Mouse (Mus musculus): ENCODE data around the gene Zfp598. TPM values are rescaled to one million over a fixed set of nuclear protein-coding genes. Genes with fewer than 3 reads are reported as not detected.

Zfp598 gene
- 85.5 and 87.5 TPM in 2 replicates for polyA plus RNA-seq (2012; rRNA removed)

GRCm38 (mm10) chr17:24669545-24670245, at the start of gene Zfp598:
TSS of gene Zfp598 (plus strand) at chr17:24669687.

GRCm38 (mm10) chr17:24632167-24632812, 37.2 kb upstream of the Zfp598 start, which contains the start of the genes Tsc2 and Nthl1:
TSS of gene Tsc2 (minus strand) at chr17:24632630.
TSS of gene Nthl1 (plus strand) at chr17:24632680.

GRCm38 (mm10) chr17:24650070-24650616, 19.3 kb upstream of the Zfp598 start, which contains the start of gene Slc9a3r2:
TSS of gene Slc9a3r2 (minus strand) at chr17:24650327.

GRCm38 (mm10) chr17:24658017-24658758, 11.3 kb upstream of the Zfp598 start, which contains the start of gene Npw:
TSS of gene Npw (minus strand) at chr17:24658457.

GRCm38 (mm10) chr17:24689251-24690081, 20.0 kb downstream of the Zfp598 start, which contains the start of gene Syngr3:
TSS of gene Syngr3 (minus strand) at chr17:24689955.

GRCm38 (mm10) chr17:24696011-24696697, 26.7 kb downstream of the Zfp598 start, which contains the start of the genes Gfer and Noxo1:
TSS of gene Gfer (minus strand) at chr17:24696156.
TSS of gene Noxo1 (plus strand) at chr17:24696234.

GRCm38 (mm10) chr17:24706982-24707800, 37.7 kb downstream of the Zfp598 start, which contains the start of gene Tbl3:
TSS of gene Tbl3 (minus strand) at chr17:24707660.

GRCm38 (mm10) chr17:24717943-24718342, 48.5 kb downstream of the Zfp598 start, which contains the start of the genes Rnf151 and Rps2:
TSS of gene Rnf151 (minus strand) at chr17:24718063.
TSS of gene Rps2 (plus strand) at chr17:24718116.

GRCm38 (mm10) chr17:24724184-24724583, 54.7 kb downstream of the Zfp598 start, which contains the start of gene Ndufb10:
TSS of gene Ndufb10 (minus strand) at chr17:24724478.

GRCm38 (mm10) chr17:24727618-24728017, 58.1 kb downstream of the Zfp598 start, which contains the start of gene Rpl3l:
TSS of gene Rpl3l (plus strand) at chr17:24727820.

Other genes starting within 250 kb of the Zfp598 start
- gene Eci1, start 243.0 kb upstream of the Zfp598 start, polyA plus RNA-seq (2012; rRNA removed) = 31.1 and 38.3 TPM in 2 replicates
- gene Dnase1l2, start 226.6 kb upstream of the Zfp598 start, polyA plus RNA-seq (2012; rRNA removed) = 26.4 and 29.0 TPM in 2 replicates
- 82.5 and 89.4 TPM in 2 replicates for gene E4f1, start 199.4 kb upstream of the Zfp598 start, polyA plus RNA-seq (2012; rRNA removed)
- 43.4 and 44.6 TPM in 2 replicates for gene Pgp, start 199.3 kb upstream of the Zfp598 start, polyA plus RNA-seq (2012; rRNA removed)
- 0.43 and 1.0 TPM in 2 replicates for gene Bricd5, start 195.8 kb upstream of the Zfp598 start, polyA plus RNA-seq (2012; rRNA removed)
- gene Mlst8, start 190.6 kb upstream of the Zfp598 start, polyA plus RNA-seq (2012; rRNA removed) = 51.2 and 55.8 TPM in 2 replicates
- 93.1 and 111 TPM in 2 replicates for gene Caskin1, start 181.1 kb upstream of the Zfp598 start, polyA plus RNA-seq (2012; rRNA removed)
- 333 and 335 TPM in 2 replicates for gene Traf7, start 141.7 kb upstream of the Zfp598 start, polyA plus RNA-seq (2012; rRNA removed)
- 4.1 and 5.0 TPM in 2 replicates for gene Rab26, start 135.5 kb upstream of the Zfp598 start, polyA plus RNA-seq (2012; rRNA removed)
- gene Pkd1, start 119.9 kb upstream of the Zfp598 start, polyA plus RNA-seq (2012; rRNA removed) = 60.4 and 62.9 TPM in 2 replicates
- gene Tsc2, start 37.1 kb upstream of the Zfp598 start, polyA plus RNA-seq (2012; rRNA removed) = 175 and 176 TPM in 2 replicates
- 16.0 and 16.5 TPM in 2 replicates for gene Nthl1, start 37.0 kb upstream of the Zfp598 start, polyA plus RNA-seq (2012; rRNA removed)
- gene Slc9a3r2, start 19.4 kb upstream of the Zfp598 start, polyA plus RNA-seq (2012; rRNA removed) = 27.3 and 36.1 TPM in 2 replicates
- 0.16 and 0.29 TPM in 2 replicates for gene Npw, start 11.2 kb upstream of the Zfp598 start, polyA plus RNA-seq (2012; rRNA removed)
- 58.6 and 60.6 TPM in 2 replicates for gene Syngr3, start 20.3 kb downstream of the Zfp598 start, polyA plus RNA-seq (2012; rRNA removed)
- 31.7 and 33.2 TPM in 2 replicates for gene Gfer, start 26.5 kb downstream of the Zfp598 start, polyA plus RNA-seq (2012; rRNA removed)
- 9.5 and 9.7 TPM in 2 replicates for gene Noxo1, start 26.5 kb downstream of the Zfp598 start, polyA plus RNA-seq (2012; rRNA removed)
- gene Tbl3, start 38.0 kb downstream of the Zfp598 start, polyA plus RNA-seq (2012; rRNA removed) = 71.6 and 77.7 TPM in 2 replicates
- gene Rnf151, start 48.4 kb downstream of the Zfp598 start, polyA plus RNA-seq (2012; rRNA removed) = 0.36 TPM in 2 replicates
- gene Rps2, start 48.4 kb downstream of the Zfp598 start, polyA plus RNA-seq (2012; rRNA removed) = 1,943 and 2,057 TPM in 2 replicates
- gene Ndufb10, start 54.8 kb downstream of the Zfp598 start, polyA plus RNA-seq (2012; rRNA removed) = 219 and 243 TPM in 2 replicates
- gene Rpl3l, start 58.1 kb downstream of the Zfp598 start, polyA plus RNA-seq (2012; rRNA removed) = 0.08 and 0.10 TPM in 2 replicates
- 36.8 and 38.8 TPM in 2 replicates for gene Msrb1, start 67.0 kb downstream of the Zfp598 start, polyA plus RNA-seq (2012; rRNA removed)
- gene Hs3st6, start 83.3 kb downstream of the Zfp598 start, polyA plus RNA-seq (2012; rRNA removed) = 0.28 and 1.5 TPM in 2 replicates
- not detected in 2 replicates for gene Meiob, start 134.6 kb downstream of the Zfp598 start, polyA plus RNA-seq (2012; rRNA removed)
- 34.3 and 35.3 TPM in 2 replicates for gene Hagh, start 170.5 kb downstream of the Zfp598 start, polyA plus RNA-seq (2012; rRNA removed)
- gene Fahd1, start 180.7 kb downstream of the Zfp598 start, polyA plus RNA-seq (2012; rRNA removed) = 16.0 and 16.6 TPM in 2 replicates
- gene Igfals, start 196.3 kb downstream of the Zfp598 start, polyA plus RNA-seq (2012; rRNA removed) = 0.05 and 0.13 TPM in 2 replicates
- 32.7 and 32.9 TPM in 2 replicates for gene Nubp2, start 216.7 kb downstream of the Zfp598 start, polyA plus RNA-seq (2012; rRNA removed)
- gene Spsb3, start 217.0 kb downstream of the Zfp598 start, polyA plus RNA-seq (2012; rRNA removed) = 79.6 and 81.9 TPM in 2 replicates
- 39.1 and 48.1 TPM in 2 replicates for gene Eme2, start 225.4 kb downstream of the Zfp598 start, polyA plus RNA-seq (2012; rRNA removed)
- gene Mrps34, start 225.4 kb downstream of the Zfp598 start, polyA plus RNA-seq (2012; rRNA removed) = 107 and 108 TPM in 2 replicates
- 77.0 and 84.1 TPM in 2 replicates for gene Nme3, start 226.8 kb downstream of the Zfp598 start, polyA plus RNA-seq (2012; rRNA removed)